Mouse (Mus musculus) hindbrain, postnatal 0 days (tissue): ENCODE measurements at regions not wholly inside any gene's neighbourhood (a gene's known extent, or its start where the extent isn't known, plus 50 kb on each side); places are given as distances from the start of the nearest gene placed in this dataset.

ENCODE experiments used
- ATAC-seq: fragments of 200-750 bp; cut with Nextera tagmentation; 2 replicates; pipeline ENCODE4 v1.8.0; 2017; ENCODE audit warnings: mild to moderate bottlenecking, moderate TSS enrichment, moderate library complexity
- DNase-seq: peaks from one replicate; pipeline ENCODE4 v3.0.0-alpha.2; 2015; ENCODE audit warnings: low spot score
- H3K27ac ChIP-seq: fragments of 300-500 bp; sonication (generic); 2 replicates; pipeline ENCODE4 v1.5.1; 2014; ENCODE audit warnings: mild to moderate bottlenecking
- H3K27me3 ChIP-seq: fragments of 300-500 bp; sonication (generic); 2 replicates; pipeline ENCODE4 v1.6.1; 2014; ENCODE audit warnings: low read length, mixed read lengths; ENCODE audit not compliant: insufficient read depth
- H3K36me3 ChIP-seq: fragments of 300-500 bp; sonication (generic); 2 replicates; pipeline ENCODE4 v1.6.1; 2014; ENCODE audit warnings: low read length, mixed read lengths; ENCODE audit not compliant: insufficient read depth
- H3K4me1 ChIP-seq: fragments of 300-500 bp; sonication (generic); 2 replicates; pipeline ENCODE4 v1.6.1; 2014; ENCODE audit warnings: antibody characterized with exemption, low read length, mixed read lengths; ENCODE audit not compliant: insufficient read depth
- H3K4me2 ChIP-seq: fragments of 300-500 bp; sonication (generic); 2 replicates; pipeline ENCODE4 v1.6.1; 2014; ENCODE audit warnings: low read depth, mild to moderate bottlenecking, low read length, moderate library complexity, mixed read lengths
- H3K4me3 ChIP-seq: fragments of 300-500 bp; sonication (generic); 2 replicates; pipeline ENCODE4 v1.5.1; 2014; ENCODE audit warnings: low read length
- H3K9ac ChIP-seq: fragments of 300-500 bp; sonication (generic); replicated peaks from 2 replicates; pipeline ENCODE4 v1.6.1; 2014; ENCODE audit warnings: mild to moderate bottlenecking, low read length, moderate library complexity, mixed read lengths
- H3K9me3 ChIP-seq: fragments of 300-500 bp; sonication (generic); 2 replicates; pipeline ENCODE4 v1.6.1; 2016; ENCODE audit warnings: low read length, mixed read lengths
- CTCF ChIP-seq: IDR thresholded peaks from 2 replicates; pipeline ENCODE4 v1.5.1; 2016; ENCODE audit warnings: antibody characterized with exemption, control low read depth, low read depth
- WGBS: fragments of 180-500 bp; shearing (Covaris S2); extraction: QIAGEN DNeasy Blood & Tissue Kit; methylation state at CpG from one replicate; pipeline ENCODE4 v1.1.7; 2014; 5-methylcytosine and 5-hydroxymethylcytosine counted together

DNA sequence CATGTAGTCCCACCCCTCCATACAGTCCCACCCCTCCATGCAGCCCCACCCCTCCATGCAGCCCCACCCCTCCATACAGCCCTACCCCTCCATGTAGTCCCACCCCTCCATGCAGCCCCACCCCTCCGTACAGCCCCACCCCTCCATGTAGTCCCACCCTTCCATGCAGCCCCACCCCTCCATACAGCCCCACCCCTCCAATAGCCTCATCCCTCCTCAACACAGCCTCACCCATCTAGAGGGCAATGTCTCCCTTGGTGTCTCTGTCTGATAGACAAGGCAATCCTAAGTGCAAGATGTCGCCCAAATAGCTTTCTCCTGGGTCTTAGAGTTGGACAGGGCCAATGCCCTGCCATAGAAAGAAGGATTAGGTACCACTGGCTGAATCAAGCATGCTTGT, 77.8 kb downstream of the Zfp706 start:
- Histone ChIP-seq H3K9ac (no peak overlapping the region), H3K27ac (no peak overlapping the region), H3K4me1 (no peaks in the 10 kb centered on the region), H3K4me3 (no peak overlapping the region), H3K4me2 (no peak overlapping the region), H3K36me3 (no peaks in the 10 kb centered on the region), H3K27me3 (no peaks in the 10 kb centered on the region), H3K9me3 (no peaks in the 10 kb centered on the region)
- TF ChIP-seq CTCF: no peak
- ATAC-seq: no peak
- no peak for DNase-seq
- WGBS: 78% methylated on average over 2 of the region's 2 CpGs

DNA sequence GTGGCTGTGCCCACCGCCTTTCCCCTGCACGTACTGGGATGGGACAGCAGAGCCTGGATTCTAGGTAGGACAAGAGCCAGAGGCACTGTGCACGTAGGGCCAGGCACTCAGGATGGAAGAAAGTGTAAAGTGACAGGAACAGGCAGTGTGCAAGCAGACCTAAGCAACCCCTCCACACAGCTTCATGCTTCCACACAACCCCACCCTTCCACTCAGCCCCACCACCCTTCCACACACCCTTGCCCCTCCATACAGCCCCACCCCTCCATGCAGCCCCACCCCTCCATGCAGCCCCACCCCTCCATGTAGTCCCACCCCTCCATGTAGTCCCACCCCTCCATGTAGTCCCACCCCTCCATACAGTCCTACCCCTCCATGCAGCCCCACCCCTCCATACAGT, 78.5 kb downstream of the Zfp706 start:
- H3K27ac ChIP-seq: no peak overlapping the region
- H3K9me3 ChIP-seq: no peaks in the 10 kb centered on the region
- no peak for TF ChIP-seq CTCF
- ATAC-seq (no peak), DNase-seq (no peak)
- H3K9ac ChIP-seq: no peak overlapping the region
- WGBS: 93% methylated on average over 3 of the region's 3 CpGs
- no peak overlapping the region for H3K4me2 ChIP-seq
- no peaks in the 10 kb centered on the region for H3K4me1 ChIP-seq
- no peaks in the 10 kb centered on the region for H3K27me3 ChIP-seq
- no peak overlapping the region for H3K4me3 ChIP-seq
- no peaks in the 10 kb centered on the region for H3K36me3 ChIP-seq

DNA sequence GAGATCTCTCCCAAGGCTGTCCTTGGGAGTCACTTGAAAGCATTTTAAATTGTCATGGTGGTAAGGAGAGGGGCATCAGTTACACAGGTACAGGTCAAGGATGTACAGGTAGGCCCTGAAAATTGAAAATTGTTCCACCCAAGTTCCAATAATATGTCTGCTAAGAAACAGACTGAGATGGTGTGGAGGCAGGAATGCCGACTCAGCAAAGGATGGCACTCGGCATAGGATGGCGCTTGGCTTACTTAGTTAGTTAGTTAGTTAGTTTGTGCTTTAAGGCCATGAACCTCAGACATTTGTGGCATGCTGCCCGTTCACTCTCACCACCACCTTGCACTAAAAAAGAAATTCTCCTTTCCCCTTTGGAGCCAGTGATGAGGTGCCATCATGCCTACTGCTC, 78.9 kb downstream of the Zfp706 start:
- 92% methylated on average over 4 of the region's 4 CpGs for WGBS
- ATAC-seq (no peak), DNase-seq (no peak)
- no peak overlapping the region for H3K4me2 ChIP-seq
- H3K4me3 ChIP-seq: no peak overlapping the region
- H3K4me1 ChIP-seq: no peaks in the 10 kb centered on the region
- no peaks in the 10 kb centered on the region for H3K36me3 ChIP-seq
- TF ChIP-seq CTCF: no peak
- H3K9me3 ChIP-seq: no peaks in the 10 kb centered on the region
- no peaks in the 10 kb centered on the region for H3K27me3 ChIP-seq
- H3K27ac ChIP-seq: no peak overlapping the region
- H3K9ac ChIP-seq: no peak overlapping the region

DNA sequence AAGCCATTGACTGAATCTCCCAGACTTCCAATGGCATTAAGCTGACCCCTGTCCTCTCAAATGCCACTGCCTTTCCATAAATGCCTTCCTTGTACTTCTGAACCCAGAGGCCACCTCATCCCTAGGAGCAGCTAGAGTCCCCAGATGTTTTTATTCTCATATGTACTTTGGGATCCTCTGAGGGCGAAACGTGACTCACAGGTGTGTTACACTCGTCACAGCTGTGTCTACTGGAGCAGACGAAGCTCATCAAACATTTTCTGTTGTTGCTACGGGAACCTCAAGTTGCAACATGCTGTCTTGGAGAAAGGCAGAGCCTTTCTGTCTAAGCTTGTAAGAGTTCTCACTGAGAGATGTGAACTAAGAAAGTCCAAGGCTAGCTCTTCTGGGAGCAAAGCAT, 80.1 kb downstream of the Zfp706 start:
- Histone ChIP-seq H3K4me1 (no peaks in the 10 kb centered on the region), H3K9me3 (no peaks in the 10 kb centered on the region), H3K4me3 (no peak overlapping the region), H3K27me3 (no peaks in the 10 kb centered on the region), H3K4me2 (no peak overlapping the region), H3K9ac (no peak overlapping the region), H3K36me3 (no peaks in the 10 kb centered on the region), H3K27ac (no peak overlapping the region)
- no peak for TF ChIP-seq CTCF
- 65% methylated on average over 5 of the region's 5 CpGs for WGBS
- DNase-seq (no peak), ATAC-seq (no peak)

DNA sequence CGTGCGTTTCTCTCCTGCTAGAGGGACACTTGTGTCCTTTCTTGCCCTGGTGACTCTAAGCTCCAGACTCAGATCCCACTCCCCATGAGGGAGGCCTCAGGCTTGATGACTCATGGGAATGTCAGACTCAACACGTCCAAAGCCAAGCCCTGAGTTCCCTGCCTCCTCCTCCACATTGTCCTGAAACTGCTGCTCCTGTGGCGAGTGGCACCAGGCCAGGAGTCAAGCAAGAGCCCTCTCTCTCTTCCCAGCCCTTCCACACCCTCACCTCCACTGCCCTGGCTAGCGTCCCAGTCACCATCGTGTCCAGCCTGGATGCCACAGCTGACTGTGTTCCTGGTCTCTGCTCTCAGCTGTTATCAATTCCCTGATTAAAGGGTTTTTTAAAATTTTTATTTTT, 83.4 kb downstream of the Zfp706 start:
- no peaks in the 10 kb centered on the region for H3K9me3 ChIP-seq
- no peak for TF ChIP-seq CTCF
- no peaks in the 10 kb centered on the region for H3K27me3 ChIP-seq
- H3K4me3 ChIP-seq: no peak overlapping the region
- H3K4me2 ChIP-seq: no peak overlapping the region
- ATAC-seq (no peak), DNase-seq (peak; percentile 27)
- no peaks in the 10 kb centered on the region for H3K36me3 ChIP-seq
- 56% methylated on average over 6 of the region's 6 CpGs for WGBS
- H3K9ac ChIP-seq: no peak overlapping the region
- no peaks in the 10 kb centered on the region for H3K4me1 ChIP-seq
- no peak overlapping the region for H3K27ac ChIP-seq

DNA sequence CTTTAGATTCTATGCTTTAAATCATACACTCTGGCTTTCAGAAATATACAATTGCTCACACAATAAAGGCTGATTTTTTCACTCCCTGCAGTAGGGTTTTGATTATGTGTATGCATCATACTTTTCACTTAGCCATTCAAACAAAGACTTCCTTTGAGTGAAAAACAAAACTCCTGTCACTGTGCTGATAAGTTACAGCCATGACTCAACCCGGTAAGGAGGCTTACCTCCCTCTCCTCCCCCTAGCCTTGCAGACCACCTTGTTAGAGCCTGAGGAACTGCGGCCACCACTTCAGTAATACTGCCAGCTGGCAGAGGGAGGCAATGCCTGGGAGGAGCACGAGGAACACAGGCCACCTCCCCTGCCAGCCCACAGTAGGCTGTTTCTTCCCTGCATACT, 86.2 kb downstream of the Zfp706 start:
- H3K4me1 ChIP-seq: no peaks in the 10 kb centered on the region
- H3K36me3 ChIP-seq: no peaks in the 10 kb centered on the region
- no peak overlapping the region for H3K4me2 ChIP-seq
- H3K4me3 ChIP-seq: no peak overlapping the region
- ATAC-seq (no peak), DNase-seq (no peak)
- no peak overlapping the region for H3K9ac ChIP-seq
- H3K9me3 ChIP-seq: no peaks in the 10 kb centered on the region
- no peak overlapping the region for H3K27ac ChIP-seq
- no peak for TF ChIP-seq CTCF
- 36% methylated on average over 3 of the region's 3 CpGs for WGBS
- H3K27me3 ChIP-seq: no peaks in the 10 kb centered on the region

DNA sequence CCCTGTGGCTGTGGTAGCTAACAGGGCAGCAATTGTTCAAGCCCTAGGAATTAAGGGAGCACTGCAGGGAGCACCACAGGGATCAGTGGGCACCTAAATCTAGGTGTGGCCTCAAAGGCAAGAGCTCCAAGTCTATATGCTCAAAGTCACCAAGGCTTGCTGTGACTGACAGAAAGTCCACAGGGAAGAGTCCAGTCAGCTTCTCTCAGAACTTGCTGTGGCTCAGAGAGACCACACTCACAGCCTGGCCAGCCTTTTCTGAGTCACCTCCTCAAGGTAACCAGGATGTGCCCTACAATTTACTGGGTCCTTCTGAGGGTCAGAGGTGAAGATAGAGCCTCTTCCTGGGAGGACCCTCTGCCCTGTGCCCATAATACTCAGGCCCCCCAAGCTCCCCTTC, 86.7 kb downstream of the Zfp706 start:
- no peaks in the 10 kb centered on the region for H3K36me3 ChIP-seq
- no peak for TF ChIP-seq CTCF
- H3K27ac ChIP-seq: no peak overlapping the region
- no peak overlapping the region for H3K4me3 ChIP-seq
- DNase-seq: no peak
- no peaks in the 10 kb centered on the region for H3K9me3 ChIP-seq
- no peak for ATAC-seq
- no peak overlapping the region for H3K9ac ChIP-seq
- H3K27me3 ChIP-seq: no peaks in the 10 kb centered on the region
- H3K4me2 ChIP-seq: no peak overlapping the region
- H3K4me1 ChIP-seq: no peaks in the 10 kb centered on the region
